Mouse (Mus musculus) cerebellum, postnatal 10 days (tissue): ENCODE measurements around the gene Sectm1a.
"Not testable (repeated sequence)": the region's sequence is repeated elsewhere in the genome, so short reads cannot be mapped to it uniquely, and the experiment has no call there.

Experiments used
- DNase-seq, 2 experiments: peaks; one replicate each; pipeline ENCODE4 v3.0.0; 2021; ENCODE audit warnings: mixed read lengths in 2 of 2

Sectm1a gene

GRCm38 (mm10) chr11:121045286-121045685, 35.7 kb downstream of the Sectm1a start:
- no peak for DNase-seq

GRCm38 (mm10) chr11:121043025-121043424, 38.0 kb downstream of the Sectm1a start:
- DNase-seq, result not testable (repeated sequence)

GRCm38 (mm10) chr11:121042480-121042879, 38.5 kb downstream of the Sectm1a start:
- DNase-seq, result no peak

DNA sequence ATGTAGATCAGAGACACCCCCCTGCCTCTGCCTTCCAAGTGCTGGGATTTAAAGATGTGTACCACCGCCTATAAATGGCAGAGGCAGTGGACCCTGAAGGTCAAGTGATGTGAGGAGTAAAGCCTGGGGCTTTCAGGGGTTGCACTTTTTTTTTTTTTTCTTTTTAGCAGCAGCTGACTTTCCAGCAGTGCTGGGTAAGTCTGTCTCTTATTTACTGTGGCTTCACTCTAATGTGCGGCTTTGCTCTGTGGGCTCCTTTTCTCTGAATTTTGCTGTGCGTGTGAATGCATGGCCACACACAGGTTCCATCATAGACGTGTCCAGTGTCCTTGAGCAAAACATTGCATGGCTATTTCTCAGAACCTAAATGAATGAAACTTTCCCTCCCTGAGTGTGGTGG, 39.4 kb downstream of the Sectm1a start:
- DNase-seq, result no peak

DNA sequence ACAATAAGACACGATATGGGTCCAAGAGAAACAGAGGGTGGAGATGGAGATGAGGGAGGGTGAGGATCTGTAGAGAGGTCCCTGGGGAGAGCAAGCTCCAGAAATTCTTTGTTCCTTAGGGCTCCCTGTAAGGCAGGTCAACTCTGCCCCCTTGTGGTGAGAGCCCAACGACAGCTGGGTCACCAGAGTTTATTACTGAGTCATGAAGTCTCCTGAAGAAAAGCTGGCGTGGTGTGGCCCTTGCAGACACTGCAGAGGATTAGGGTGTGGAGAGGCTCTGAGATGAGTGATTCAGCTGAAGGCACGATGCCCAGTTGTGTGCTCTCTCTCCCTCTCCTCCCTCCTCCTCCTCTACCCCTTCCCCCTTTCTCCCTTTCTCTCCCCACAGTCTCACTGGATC, 39.8 kb downstream of the Sectm1a start:
- peak; percentile 85 to 88 for DNase-seq

- DNase-seq, result no peak
Observed at GRCm38 (mm10) chr11:121039302-121039701, 41.7 kb downstream of the Sectm1a start, which contains the start of gene Cd7. Gene Cd7, minus strand, starts transcription at chr11:121039418.

GRCm38 (mm10) chr11:121038366-121039240, 42.4 kb downstream of the Sectm1a start:
- no peak for DNase-seq

- no peak for DNase-seq
Observed at GRCm38 (mm10) chr11:121033118-121033517, 47.9 kb downstream of the Sectm1a start.

GRCm38 (mm10) chr11:121027259-121027658, 53.8 kb downstream of the Sectm1a start:
- no peak for DNase-seq

GRCm38 (mm10) chr11:121024163-121024562, 56.9 kb downstream of the Sectm1a start:
- DNase-seq, result no peak

GRCm38 (mm10) chr11:121019501-121019900, 61.5 kb downstream of the Sectm1a start:
- DNase-seq, result no peak

GRCm38 (mm10) chr11:121017703-121018102, 63.3 kb downstream of the Sectm1a start:
- DNase-seq, result peak; percentile 86
